Mouse (Mus musculus) CH12.LX (cell line): ENCODE measurements around the gene Bri3bp. TPM values are rescaled to one million over a fixed set of nuclear protein-coding genes. Genes with fewer than 3 reads are reported as not detected.

ENCODE experiments used
- DNase-seq: peaks from one replicate; pipeline ENCODE4 v3.0.0-alpha.2; 2013; ENCODE audit errors: extremely low read depth
- H3K27ac ChIP-seq: 2 replicates; pipeline ENCODE4 v1.5.1; 2012; ENCODE audit warnings: low read depth, mild to moderate bottlenecking, control low read depth, moderate library complexity; ENCODE audit not compliant: insufficient read depth
- H3K27me3 ChIP-seq: replicated peaks from 2 replicates; pipeline ENCODE3; 2012; ENCODE audit warnings: inconsistent platforms
- H3K36me3 ChIP-seq, 2 experiments: replicated peaks in 1 of 2; 2 replicates each; pipeline versions ENCODE3 to v1.6.1; 2012; ENCODE audit warnings: inconsistent platforms in 1 of 2, low read length in 1 of 2, mild to moderate bottlenecking in 1 of 2, mixed read lengths in 1 of 2, moderate library complexity in 1 of 2; ENCODE audit not compliant: control insufficient read depth in 1 of 2, insufficient read depth in 1 of 2
- H3K4me1 ChIP-seq, 2 experiments: 2 replicates each; pipeline ENCODE4 v1.6.1; 2012; ENCODE audit warnings: inconsistent platforms in 1 of 2, moderate library complexity in 1 of 2; ENCODE audit not compliant: insufficient read depth in 2 of 2, control insufficient read depth in 1 of 2
- H3K4me2 ChIP-seq: 2 replicates; pipeline ENCODE4 v1.6.1; 2012; ENCODE audit warnings: low read depth, mild to moderate bottlenecking, control low read depth; ENCODE audit not compliant: poor library complexity, insufficient read depth, severe bottlenecking
- H3K4me3 ChIP-seq, 3 experiments: fragments of 150-350 bp in 1 of 3; sonication (generic) in 1 of 3; replicated peaks in 1 of 3; 2 replicates each; pipeline versions ENCODE3 to v1.5.1; 2011 to 2012; ENCODE audit warnings: low read depth in 2 of 3, low read length in 2 of 3, mild to moderate bottlenecking in 2 of 3, moderate library complexity in 2 of 3, control low read depth in 1 of 3, improper control_type of control experiment in 1 of 3, inconsistent platforms in 1 of 3, mixed read lengths in 1 of 3; ENCODE audit not compliant: poor library complexity in 1 of 3
- H3K79me2 ChIP-seq: replicated peaks from 2 replicates; pipeline ENCODE4 v1.6.1; 2012; ENCODE audit warnings: mild to moderate bottlenecking, moderate library complexity; ENCODE audit not compliant: control insufficient read depth, poor library complexity, insufficient read depth, severe bottlenecking; ENCODE audit errors: extremely low read depth
- H3K9ac ChIP-seq: 2 replicates; pipeline ENCODE4 v1.6.1; 2012; ENCODE audit warnings: low read depth, mild to moderate bottlenecking, control low read depth, moderate library complexity; ENCODE audit not compliant: insufficient read depth
- H3K9me3 ChIP-seq: replicated peaks from 2 replicates; pipeline ENCODE3; 2012; ENCODE audit warnings: low read length, inconsistent platforms, mixed read lengths
- CTCF ChIP-seq, 2 experiments: IDR thresholded peaks in 1 of 2; conservative IDR thresholded peaks in 1 of 2; 2 replicates each; pipeline ENCODE4 v1.5.1; 2011 to 2012; ENCODE audit warnings: low read depth in 2 of 2, low read length in 2 of 2, improper control_type of control experiment in 1 of 2, inconsistent platforms in 1 of 2, mild to moderate bottlenecking in 1 of 2, moderate library complexity in 1 of 2
- EP300 ChIP-seq: IDR thresholded peaks from 2 replicates; pipeline ENCODE4 v1.6.1; 2011; ENCODE audit warnings: low read length, improper control_type of control experiment
- GABPA ChIP-seq: IDR thresholded peaks from 2 replicates; pipeline ENCODE4 v1.6.1; 2012; ENCODE audit warnings: low read depth, low read length, improper control_type of control experiment, inconsistent platforms; ENCODE audit not compliant: insufficient replicate concordance
- HCFC1 ChIP-seq: IDR thresholded peaks from 2 replicates; pipeline ENCODE4 v1.6.1; 2012; ENCODE audit warnings: low read depth, mild to moderate bottlenecking, inconsistent platforms, low read length, improper control_type of control experiment
- JUND ChIP-seq: conservative IDR thresholded peaks from 2 replicates; pipeline ENCODE4 v1.6.1; 2011; ENCODE audit warnings: low read depth, low read length, improper control_type of control experiment
- KAT2A ChIP-seq: IDR thresholded peaks from 2 replicates; pipeline ENCODE4 v1.6.1; 2012; ENCODE audit warnings: low read length, improper control_type of control experiment, inconsistent platforms; ENCODE audit not compliant: insufficient replicate concordance
- MAZ ChIP-seq: IDR thresholded peaks from 2 replicates; pipeline ENCODE4 v1.6.1; 2012; ENCODE audit warnings: low read depth, mild to moderate bottlenecking, inconsistent platforms, low read length, improper control_type of control experiment, moderate library complexity
- MEF2A ChIP-seq: IDR thresholded peaks from 2 replicates; pipeline ENCODE4 v1.6.1; 2014; ENCODE audit warnings: low read depth, mild to moderate bottlenecking, inconsistent platforms, low read length, improper control_type of control experiment, borderline replicate concordance
- MXI1 ChIP-seq: IDR thresholded peaks from 2 replicates; pipeline ENCODE4 v1.6.1; 2011; ENCODE audit warnings: mild to moderate bottlenecking, low read depth, low read length, improper control_type of control experiment
- MYC ChIP-seq: IDR thresholded peaks from 2 replicates; pipeline ENCODE4 v1.6.1; 2011; ENCODE audit warnings: low read depth, mild to moderate bottlenecking, improper control_type of control experiment, low read length
- PAX5 ChIP-seq: IDR thresholded peaks from 2 replicates; pipeline ENCODE4 v1.6.1; 2012; ENCODE audit warnings: low read length, inconsistent platforms, mixed read lengths
- SMC3 ChIP-seq: IDR thresholded peaks from 2 replicates; pipeline ENCODE4 v1.6.1; 2011; ENCODE audit warnings: low read depth, low read length, improper control_type of control experiment
- TBP ChIP-seq: conservative IDR thresholded peaks from 2 replicates; pipeline ENCODE4 v1.6.1; 2011; ENCODE audit warnings: low read depth, low read length, improper control_type of control experiment
- USF2 ChIP-seq: conservative IDR thresholded peaks from 2 replicates; pipeline ENCODE4 v1.6.1; 2011; ENCODE audit warnings: low read depth, low read length, improper control_type of control experiment
- ZC3H11A ChIP-seq: IDR thresholded peaks from 2 replicates; pipeline ENCODE4 v1.6.1; 2012; ENCODE audit warnings: low read depth, mild to moderate bottlenecking, inconsistent platforms, low read length, improper control_type of control experiment
- ZMIZ1 ChIP-seq: IDR thresholded peaks from 2 replicates; pipeline ENCODE4 v1.6.1; 2012; ENCODE audit warnings: low read depth, mild to moderate bottlenecking, inconsistent platforms, low read length, improper control_type of control experiment
- dilution Hi-C: fragments of 300-500 bp; cut with MboI; formaldehyde crosslinking; loops from 2 replicates; pipeline ENCODE4 v1.14.3; 2020; ENCODE audit warnings: low sequenced_read_pairs; ENCODE audit not compliant: extremely low pct_unique_long_range_greater_than_20kb, extremely low pct_ligation_motif_present
- in situ Hi-C: fragments of 300-500 bp; cut with MboI; formaldehyde crosslinking; loops from 3 replicates; pipeline ENCODE4 v1.14.3; 2019; ENCODE audit warnings: low sequenced_read_pairs, low pct_ligation_motif_present, low pct_unique_long_range_greater_than_20kb, mixed read lengths
- polyA plus RNA-seq: library from polyadenylated mRNA; unstranded; fragments of >175 nt; gene quantifications from 2 replicates; pipeline ENCODE4 v1.2.1, GENCODE M21; 2012; ENCODE audit warnings: low read depth; ENCODE audit not compliant: insufficient read length
- total RNA-seq, 2 experiments: library from RNA; depleted of rRNA; stranded (reverse); fragments of 300-350 nt in 1 of 2; fragments of >200 nt in 1 of 2; gene quantifications; 2 replicates each; pipeline ENCODE4 v1.2.3; 2012 to 2014

Bri3bp gene
- total and polyA plus RNA-seq, 3 experiments, result 37.7 to 147 (median 49.6) TPM

DNA sequence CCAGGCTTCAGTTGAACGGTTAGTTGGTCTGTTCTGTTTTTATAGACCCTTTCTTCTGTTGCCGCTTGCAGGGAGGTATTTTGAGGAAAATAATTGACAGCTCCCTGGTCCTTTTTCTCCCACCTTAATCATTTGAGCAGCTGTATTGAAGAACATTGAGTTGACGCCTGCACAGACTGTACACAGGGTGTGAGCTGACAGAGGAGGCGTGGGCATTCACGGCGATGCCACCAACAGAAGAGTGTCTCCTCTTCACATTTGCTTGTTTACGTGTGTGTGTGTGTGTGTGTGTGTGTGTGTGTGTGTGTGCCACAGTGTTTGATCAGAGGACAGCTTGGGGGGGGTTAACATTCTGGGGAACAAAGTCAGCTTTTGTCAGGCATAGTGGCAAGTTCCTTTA is 5.0 kb downstream of the Bri3bp start:
- H3K9me3 ChIP-seq, result peaks cover 2% of the 10 kb centered on the region
- dilution Hi-C loops (no loop called here), in situ Hi-C loops (no loop called here)
- no peaks in the 10 kb centered on the region for H3K27me3 ChIP-seq
- no peak for DNase-seq
- peaks cover 76% of the 10 kb centered on the region for H3K79me2 ChIP-seq
- H3K4me2 ChIP-seq, result no peak overlapping the region
- no peak for TF ChIP-seq HCFC1
- TF ChIP-seq MXI1, result no peak
- no peak for TF ChIP-seq MEF2A
- no peak for TF ChIP-seq PAX5
- no peak for TF ChIP-seq SMC3
- no peak for TF ChIP-seq MAZ
- no peak for TF ChIP-seq MYC
- no peak for TF ChIP-seq USF2
- no peak overlapping the region for H3K4me3 ChIP-seq
- no peak overlapping the region for H3K27ac ChIP-seq
- H3K4me1 ChIP-seq, result peaks cover 3 to 50% of the 10 kb centered on the region in 2 experiments; a peak in 3 of 4 replicates
- H3K36me3 ChIP-seq, result peaks cover 6 to 75% of the 10 kb centered on the region in 2 experiments
- no peak overlapping the region for H3K9ac ChIP-seq

DNA sequence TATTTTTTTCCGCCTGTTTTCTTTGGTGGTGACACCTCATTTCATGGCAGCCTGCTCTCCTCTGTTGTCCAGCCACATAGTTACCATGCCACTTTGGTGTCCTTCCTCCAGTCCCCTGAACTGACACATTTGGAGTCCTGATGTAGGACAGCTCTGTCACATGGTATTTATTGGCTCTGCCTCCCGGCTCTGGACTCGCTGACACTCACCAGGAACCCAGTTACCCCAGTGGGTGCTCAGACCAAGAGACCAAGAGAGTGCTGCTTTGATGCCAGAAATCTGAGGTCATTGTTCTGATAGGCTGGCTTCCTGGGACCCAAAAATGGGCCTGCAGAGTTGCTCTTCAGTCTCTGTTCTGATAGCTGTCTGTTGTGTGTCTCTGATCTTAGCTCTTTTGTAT is 6.7 kb downstream of the Bri3bp start:
- Histone ChIP-seq H3K27me3 (no peaks in the 10 kb centered on the region), H3K4me3 (no peak overlapping the region), H3K9ac (no peak overlapping the region), H3K4me1 (peaks cover 3 to 47% of the 10 kb centered on the region in 2 experiments; a peak in 3 of 4 replicates), H3K27ac (no peak overlapping the region), H3K79me2 (peaks cover 71% of the 10 kb centered on the region), H3K36me3 (peaks cover 15 to 92% of the 10 kb centered on the region in 2 experiments), H3K9me3 (peaks cover 2% of the 10 kb centered on the region), H3K4me2 (no peak overlapping the region)
- DNase-seq, result no peak
- dilution Hi-C loops (no loop called here), in situ Hi-C loops (no loop called here)
- TF ChIP-seq HCFC1 (no peak), JUND (no peak), ZMIZ1 (no peak), TBP (no peak), EP300 (no peak), KAT2A (no peak), GABPA (no peak), ZC3H11A (no peak), CTCF (conservative IDR thresholded peaks at IDR 0.05 in 1 of 2, IDR thresholded peaks at IDR 0.05 in 1 of 2; ENCODE audit: low read depth in 2 of 2, low read length in 2 of 2) (no peak)
- TF ChIP-seq, all 38 proteins: peak for 0
